Mouse (Mus musculus) kidney, postnatal 25 days (tissue): ENCODE results near the gene Rab3c.

Experiments
- DNase-seq, 2 experiments: peaks; one replicate each; pipeline ENCODE4 v3.0.0; 2021; ENCODE audit warnings: mixed read lengths in 2 of 2

Rab3c gene

DNA sequence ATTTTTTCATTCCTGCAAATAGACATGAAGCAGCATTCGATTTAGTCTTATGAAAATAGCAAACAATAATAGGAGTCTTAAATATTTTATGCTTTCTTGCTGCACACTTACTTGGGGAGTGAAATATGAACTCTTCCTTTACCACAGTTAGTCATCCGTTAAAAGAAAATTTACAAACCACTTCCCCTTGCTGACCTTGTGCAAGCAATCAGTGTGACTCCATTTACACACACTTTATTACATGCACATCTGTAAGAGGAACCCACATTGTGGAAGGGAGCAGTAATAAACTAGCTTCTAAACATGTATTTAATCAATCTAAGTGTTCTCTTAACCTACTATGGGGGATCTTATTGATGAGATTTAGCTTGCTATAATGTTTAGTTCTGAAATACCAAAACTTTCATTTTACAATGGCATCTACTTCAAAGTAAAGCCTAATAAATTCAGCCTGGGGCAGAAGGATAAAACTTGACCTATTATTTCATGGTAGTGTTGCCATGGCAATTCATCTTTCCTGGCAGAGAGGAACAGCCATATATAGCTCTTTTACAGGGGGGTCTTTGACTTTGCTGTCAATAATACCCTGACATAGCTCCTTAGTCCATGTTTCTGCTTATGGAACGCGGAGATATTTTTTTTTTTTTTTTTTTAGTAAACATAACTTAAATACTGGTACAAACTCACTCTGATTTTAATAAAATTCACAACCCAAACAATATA, 95.7 kb downstream of the Rab3c start:
- DNase-seq: no peak

DNA sequence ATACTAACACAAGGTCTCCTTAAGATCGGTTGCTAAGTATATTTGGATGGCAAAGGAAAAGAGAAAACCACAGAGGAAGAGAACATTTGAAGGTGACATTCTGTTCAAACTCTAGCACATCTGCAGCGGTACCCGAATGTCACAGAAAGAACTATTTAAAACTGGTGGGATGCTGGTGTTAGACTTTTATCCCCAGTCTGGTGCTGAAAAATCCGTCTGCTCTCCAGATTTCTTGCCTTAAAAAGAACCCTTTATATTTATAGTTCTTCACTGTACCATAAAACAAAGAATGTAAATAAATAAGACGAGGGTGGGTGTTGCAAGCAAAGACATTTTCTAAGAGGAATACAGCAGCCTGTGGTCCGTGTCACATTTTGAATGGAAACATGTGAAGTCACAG, 105.1 kb downstream of the Rab3c start:
- no peak for DNase-seq

DNA sequence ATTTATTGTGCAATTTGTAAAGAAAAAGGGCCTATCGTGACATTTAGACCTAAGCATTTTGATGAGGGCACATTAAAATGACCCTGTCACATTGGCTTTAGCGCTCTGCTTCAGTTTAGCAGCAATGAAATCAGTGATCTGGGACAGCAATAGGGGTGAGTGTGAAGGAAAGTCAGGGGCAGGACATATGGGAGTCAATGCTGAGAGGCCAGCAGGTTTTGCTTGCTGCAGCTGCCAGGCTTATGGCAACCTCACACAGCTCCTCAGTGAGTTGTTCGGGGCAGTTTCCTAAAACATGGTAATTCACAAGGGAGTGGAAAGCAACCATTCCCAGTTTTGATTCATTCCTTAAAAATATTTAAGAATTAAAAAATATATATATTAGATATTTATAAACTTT, 111.1 kb downstream of the Rab3c start:
- DNase-seq: no peak

DNA sequence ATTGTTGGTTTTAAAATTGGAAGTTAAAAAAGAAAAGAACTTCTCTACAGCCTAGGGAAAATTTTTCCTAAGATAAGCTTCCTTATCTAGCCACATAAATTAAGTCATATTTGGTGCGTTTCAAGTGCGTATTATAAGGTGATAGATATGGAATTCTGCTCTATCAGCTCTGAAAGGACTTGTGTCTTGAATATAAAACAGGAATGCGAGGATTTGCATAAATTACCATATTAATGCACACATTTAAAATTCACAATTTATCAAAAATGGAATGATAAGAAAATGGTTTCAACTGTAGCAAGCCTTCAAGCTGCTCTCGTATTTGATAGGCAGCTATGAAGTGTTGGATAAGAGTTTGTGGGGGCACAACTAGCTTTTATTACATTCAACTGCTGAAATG, 111.6 kb downstream of the Rab3c start:
- no peak for DNase-seq

DNA sequence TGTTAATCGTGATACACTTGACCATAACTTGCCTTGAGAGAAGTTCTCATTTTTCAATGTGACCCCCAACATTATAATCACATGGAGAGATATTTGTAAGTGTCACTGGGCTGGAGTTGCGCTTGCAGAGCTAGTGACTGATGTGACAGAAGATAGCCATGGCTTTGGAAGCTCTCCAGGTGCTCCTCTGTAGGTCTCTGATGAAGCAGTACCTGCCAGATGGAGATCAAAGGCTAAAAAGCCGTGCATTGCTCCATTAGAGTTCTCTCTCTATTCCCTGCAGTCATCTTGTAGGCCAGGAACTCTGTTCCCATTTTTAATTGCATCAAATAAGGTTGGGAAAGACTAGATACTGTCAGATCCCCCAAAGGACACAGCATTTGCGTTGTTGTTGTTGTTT, 112.2 kb downstream of the Rab3c start:
- no peak for DNase-seq

DNA sequence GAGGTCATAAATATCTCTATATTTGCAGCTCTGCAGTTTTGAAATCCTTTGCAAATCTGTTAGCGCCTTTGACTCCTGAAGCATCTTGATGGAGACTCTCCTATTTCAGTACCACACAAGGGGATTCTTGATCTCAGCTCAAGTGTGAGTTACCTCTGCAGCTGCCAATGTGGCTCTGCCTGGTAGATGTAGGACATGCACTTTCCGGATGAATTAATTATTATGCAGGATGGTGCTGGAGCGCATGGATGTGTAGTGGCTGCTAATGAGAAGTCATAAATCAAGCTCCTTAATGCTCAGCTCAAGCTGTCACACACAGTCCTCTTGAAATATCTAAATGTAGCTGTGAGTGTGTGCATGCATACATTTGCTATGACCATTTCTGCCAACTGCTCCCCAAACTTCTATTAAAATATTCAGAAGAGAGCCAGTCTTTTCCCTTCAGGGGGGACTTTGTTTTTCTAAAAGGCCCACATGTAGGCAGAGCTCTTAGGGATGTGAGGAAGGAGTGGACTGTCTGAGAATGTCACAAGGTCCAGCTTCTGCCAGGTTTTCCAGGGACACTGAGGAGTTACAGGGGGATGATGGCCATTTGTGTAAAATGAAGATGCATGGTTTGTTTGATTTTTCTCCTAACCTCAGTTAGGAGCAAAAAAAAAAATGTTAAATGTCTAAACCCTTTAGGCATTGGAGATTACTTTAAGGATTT, 114.0 kb downstream of the Rab3c start:
- no peak for DNase-seq

DNA sequence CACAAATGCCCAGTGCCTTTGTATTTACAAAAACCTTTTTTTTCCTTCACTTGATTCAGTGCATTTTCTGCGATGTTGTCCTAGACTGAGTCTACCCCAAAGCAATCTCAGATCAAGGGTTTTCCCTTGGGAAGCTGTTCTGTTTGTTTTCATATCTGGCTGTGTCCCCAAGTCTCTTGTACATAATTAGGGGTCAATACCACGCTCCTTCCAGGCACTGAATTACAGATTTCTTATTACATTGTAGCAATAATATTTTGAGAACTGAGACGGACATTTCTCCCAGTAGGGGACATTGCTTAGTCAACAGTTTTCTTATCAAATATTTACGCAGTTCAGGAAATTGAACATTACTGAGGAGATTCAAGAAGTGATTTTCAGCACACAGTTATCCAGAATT, 120.8 kb downstream of the Rab3c start:
- peak in 1 of 2 experiments; percentile 3 for DNase-seq

DNA sequence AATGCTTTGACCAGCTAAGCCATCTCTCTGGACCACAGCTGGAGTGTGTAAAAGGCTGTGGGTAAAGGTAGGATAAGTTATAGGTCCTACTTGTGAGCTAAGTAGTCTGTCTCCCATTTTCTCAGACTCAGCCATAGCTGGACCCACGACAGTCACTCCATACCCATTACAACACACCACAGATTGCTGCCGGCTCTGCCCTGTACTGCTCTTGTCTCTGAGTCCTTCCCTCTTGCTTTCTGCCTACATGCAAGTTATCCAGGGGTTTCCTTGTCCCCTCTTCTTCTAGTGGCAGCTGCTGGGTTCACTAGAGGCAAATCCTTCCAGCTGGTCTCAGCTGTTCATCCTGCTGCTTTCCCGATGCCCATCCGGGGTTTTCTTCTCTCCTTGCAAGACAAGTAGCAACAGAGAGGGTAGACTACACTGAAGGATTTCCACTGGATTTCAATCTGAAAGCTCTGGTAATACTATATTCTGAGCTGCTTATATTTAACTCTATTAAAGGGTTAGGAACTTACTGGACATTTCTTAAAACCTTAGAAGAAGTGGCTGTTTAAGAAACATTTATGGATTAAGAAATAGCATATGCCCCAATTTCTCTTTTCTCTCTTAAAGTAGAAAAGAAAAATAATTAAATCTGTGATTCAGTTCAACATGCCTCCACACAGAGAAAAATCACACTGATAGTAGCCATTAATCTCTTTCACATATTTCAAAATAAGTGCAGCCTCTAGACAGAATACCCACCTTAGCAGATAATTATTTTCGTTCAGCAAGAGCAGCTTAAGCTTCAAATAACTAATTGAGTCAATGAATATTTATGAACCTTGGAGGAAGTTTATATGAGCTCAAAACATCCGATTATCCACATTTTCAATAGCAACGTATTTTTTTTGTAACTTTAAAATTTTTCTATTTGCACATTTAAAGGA, 121.9 kb downstream of the Rab3c start:
- peak; percentile 6 to 43 for DNase-seq

DNA sequence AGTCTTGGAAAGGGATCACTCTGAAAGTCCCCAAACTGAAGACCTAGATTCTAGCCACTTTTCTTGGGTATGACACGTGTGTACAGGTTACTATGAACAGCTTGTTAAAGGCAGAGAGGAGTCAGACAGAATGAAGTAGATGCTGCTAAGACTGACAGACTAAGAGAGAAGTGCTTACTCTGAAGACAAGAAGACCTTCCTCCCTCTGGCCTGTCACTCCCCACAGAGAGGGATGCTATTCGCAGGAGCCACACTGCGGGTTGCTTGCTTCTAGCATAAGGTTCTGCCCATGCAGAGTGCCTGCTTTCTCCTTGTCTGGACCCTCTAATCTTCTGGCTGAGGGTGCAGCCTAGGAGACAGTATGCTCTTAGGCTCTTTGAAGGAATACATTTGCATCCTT, 135.3 kb downstream of the Rab3c start:
- DNase-seq: no peak

DNA sequence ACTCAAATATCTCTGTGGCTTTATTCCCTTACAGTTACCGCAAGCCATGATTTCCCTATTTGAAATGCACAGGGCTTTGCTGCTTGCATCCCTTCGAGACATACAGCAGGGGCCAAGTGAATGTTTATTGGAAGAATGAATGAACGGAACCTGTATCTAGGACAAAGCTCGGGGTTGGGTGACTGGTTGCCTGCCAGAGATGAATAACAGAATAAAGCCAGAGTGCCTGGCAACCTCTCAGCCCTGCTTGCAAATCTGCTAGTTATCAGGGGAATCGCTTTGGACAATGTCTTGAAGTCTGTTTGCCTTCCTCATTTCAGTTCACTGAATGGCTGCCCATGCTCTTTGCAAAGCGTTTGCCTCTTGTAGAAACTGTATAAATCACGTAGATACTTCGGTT, 135.8 kb downstream of the Rab3c start:
- DNase-seq: no peak

DNA sequence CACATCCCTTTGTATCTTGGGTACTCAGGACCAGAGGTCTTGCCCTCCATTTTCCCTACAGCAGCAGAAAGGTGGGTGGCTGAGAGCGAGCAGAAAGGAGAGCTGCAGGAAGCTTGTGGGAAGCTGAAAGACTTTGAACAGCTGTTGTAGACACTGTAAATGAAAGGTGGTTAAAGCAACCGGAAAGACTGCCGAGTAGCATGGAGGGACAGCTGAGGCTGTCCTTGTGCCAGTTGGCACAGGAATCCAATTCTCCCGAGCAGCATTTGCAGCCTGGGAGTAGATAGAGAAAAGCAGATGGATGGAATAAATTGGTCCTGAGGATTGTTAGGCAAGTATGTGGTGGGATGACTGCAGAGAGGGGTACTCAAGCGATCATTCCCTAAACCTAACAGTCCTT, 141.5 kb downstream of the Rab3c start:
- DNase-seq: no peak

DNA sequence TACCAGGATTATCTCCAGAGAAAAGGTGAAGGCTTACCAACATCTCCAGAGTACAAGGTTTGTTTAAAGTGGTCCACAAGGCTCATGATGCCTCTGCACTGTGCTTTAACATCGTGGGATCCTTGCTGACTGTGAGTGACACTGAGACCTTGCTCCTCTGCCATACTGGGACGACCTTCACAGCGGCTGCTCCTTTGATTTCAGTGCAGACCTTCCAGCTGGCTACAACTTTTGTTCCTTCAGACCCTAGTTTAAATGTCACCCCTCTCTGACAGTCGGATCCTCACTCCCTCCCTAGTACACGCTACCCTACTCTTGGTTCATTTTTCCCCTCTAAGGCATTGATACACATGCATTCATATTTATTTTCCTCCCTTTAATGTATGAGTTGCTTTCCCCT, 142.2 kb downstream of the Rab3c start:
- DNase-seq: no peak

DNA sequence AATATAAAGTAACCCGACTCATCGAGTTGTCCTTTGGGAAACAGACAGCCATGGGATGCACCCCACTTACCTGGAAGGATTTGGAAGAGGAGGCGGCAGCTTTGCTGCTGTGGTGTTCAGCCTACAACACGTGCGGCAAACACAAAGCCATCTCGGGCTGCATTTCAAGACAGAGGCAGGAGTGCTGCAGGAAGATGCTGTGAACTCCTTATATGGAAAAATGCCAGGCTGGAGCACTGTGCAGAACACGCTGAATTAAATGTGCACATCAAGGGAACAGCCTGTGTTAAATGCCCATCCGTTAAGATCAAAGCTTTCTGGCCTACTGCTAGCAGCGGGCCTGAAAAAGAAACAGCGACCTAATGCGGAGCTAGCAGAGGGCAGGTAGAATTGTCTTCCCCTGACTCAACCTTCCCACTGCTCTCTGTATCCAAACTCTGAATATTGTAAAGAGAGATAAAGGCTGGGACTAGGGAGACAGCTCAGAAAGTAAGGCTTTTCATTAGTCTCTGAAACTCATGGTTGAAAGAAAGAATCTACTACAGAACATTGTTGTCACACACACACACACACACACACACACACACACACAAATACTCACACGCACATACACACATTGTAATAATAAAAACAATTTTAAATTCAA, 153.1 kb downstream of the Rab3c start:
- DNase-seq: no peak

DNA sequence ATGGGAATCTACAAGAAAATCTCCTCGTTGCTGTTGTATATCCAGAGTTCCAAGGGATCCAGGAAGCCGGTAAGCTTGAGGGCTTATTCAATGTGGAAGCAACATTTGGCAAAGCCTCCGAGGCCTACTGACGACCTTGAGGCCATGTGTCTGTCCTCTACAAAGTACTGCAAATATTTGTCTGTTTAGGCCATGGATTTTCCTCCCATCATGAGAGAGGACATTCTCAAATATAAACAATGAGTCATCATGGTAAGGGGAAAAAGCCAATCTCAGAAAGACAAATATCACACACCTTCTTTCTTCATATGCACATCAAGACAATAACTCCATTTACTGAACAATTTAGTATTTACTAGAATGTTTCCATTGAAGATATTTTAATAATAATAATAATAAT, 158.0 kb downstream of the Rab3c start:
- DNase-seq: no peak

DNA sequence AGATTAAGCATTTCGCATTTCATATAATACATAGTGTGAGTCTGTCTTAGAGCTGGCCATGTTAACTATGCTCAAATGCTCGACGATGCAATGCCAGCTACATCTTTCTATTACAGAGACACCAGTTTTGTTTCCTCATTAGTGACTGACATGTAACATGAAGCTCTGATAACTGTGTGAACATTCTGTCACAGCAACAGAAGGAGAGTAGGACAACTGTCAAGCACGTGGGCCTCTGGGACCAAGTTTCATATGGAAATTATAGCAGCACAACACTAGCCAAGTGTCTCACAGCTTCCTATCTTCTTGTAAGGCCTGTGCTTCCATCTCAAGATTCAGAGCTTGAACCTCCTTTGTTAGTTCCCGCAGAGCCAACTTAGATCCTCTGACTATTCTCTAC, 163.9 kb downstream of the Rab3c start:
- DNase-seq: no peak

DNA sequence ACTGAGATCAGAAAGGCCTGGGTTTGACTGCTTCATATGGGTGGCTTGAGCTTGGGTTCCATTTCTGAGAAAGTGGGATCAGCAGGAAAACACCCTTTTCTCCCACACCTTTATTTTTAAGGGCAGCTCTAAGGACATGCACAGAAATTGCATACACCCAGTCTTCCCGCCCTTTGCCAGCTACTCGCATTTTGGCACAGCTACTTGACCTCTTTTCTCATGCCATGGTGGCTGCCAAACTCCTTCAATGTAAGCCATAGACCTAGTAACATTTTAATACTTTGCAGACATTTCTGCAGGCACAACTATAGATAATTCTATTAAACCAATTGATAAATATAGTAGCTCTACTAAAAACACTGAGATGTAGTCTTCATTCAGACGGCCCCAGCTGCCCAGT, 164.5 kb downstream of the Rab3c start:
- DNase-seq: no peak

DNA sequence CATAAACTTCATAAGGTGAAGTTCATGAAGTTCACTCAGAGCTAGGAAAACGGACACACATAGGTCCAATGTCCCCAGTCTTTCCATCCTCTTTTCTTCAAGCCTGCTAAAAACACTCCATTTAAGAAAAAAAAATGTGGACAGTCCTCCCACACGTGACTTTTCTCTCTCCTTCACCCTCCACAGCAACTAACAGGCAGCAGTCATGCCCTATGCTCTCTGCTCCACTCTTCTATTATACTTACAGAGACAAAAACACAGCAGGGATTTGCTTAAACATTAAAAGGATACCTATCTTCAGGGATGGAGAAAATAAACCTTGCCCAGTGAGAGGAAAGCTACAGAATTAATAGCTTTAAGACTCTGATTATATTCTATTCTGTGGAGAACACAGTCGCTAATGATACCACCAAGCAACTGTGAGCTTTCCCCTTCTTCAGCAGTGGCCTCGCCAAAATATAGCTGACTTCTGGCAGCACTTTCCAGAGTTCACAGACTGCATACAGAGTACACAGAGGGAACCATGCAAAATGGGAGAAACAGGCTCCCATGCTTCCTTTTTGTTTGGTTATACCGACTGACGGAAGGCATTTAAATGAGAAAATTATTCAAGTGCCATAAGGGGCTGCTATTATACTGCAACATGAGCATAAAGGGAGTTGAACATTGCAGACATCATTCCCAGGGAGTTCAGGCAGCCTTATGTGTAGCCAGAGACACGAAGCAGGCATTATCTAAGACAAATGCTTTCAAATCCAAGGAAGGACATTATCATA, 165.7 kb downstream of the Rab3c start:
- DNase-seq: no peak

DNA sequence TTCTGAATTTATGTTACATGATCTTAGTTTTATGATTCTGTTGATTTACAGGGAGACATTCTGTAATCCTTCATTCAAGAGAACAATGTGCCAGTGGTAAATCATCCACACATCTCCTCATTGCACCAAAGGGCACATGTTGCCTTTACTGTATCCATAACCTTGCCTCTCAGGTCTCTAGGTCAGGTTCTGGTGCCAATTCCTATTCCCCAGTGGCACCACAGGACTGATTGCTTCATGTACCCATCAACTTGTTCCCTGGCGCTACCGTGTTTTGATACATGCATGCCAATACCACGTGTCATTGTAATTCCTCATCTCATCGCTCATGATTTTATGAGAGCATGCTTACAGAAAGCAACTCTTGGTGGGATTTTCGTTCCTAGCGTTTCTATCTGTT, 167.1 kb downstream of the Rab3c start:
- DNase-seq: no peak

DNA sequence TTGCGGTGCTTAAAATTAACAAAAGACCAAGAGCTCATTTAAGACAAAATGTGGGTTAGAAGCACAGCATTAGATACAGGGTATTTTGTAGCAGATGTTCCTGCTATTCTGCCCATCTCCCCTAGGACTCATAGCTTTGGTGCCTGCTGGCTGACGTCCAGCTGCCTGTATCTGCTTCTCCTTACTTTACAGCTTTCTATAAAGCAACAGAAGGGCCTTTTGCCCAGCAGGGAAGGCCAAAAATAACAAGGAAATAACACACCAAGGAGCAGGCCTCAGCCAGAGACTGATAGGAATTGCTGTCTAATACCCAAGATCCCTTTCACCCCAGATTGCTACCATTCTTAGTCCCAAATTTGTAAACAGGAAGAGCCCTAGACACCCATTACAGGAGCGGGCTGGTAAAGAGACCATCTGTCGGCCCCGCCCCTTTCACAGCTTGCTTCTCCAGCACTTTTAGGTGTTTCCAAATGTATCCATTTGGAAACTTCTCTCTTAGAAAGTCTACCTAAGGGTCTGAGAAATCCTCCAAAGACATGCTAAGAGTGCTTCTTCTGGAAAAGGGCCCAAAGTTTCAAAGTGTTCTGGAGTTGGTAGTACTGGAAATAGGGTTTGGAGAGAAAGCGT, 183.3 kb downstream of the Rab3c start:
- peak in 1 of 2 experiments; percentile 3 for DNase-seq

DNA sequence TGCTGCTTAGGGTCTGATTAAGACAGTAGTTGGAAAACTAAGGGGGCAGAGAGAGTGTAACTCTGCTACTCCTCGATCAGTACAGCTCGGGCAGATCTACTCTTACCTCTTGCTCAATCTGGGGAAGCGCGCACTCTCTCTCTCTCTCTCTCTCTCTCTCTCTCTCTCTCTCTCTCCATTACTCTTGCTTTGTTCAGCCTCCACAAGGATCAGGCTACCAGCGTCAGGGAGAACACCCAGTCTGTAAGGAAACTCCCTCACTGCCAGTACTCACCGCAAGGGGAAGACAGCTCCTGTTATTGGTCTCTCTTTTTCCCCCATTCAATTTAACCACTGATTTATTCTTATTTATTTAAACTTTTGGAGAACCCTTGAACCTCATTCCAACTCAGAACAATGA, 185.8 kb downstream of the Rab3c start:
- DNase-seq: no peak
